Mouse (Mus musculus): ENCODE measurements around the gene Dram1.

Gene Dram1

DNA sequence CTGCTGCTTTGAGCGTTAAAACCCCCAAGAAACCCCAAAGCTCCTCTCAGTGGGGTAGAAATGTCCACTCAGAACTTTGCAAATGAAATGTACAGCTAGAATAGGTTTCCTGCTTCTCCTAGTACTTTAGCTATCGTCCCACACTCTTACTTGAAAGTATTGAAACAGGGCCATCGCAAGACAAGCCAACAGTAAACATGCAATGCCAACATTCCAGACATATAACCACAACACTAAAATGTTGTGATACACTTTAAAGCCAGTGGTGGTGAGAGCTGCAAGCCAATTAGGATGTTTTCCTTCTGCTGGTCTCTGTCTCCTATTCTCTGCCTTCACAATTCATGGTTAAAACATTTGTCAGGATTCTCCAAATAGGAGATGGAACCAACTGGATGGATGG is 97.2 kb downstream of the Dram1 start:
- no peak for DNase-seq

GRCm38 (mm10) chr10:88274045-88274444 is 104.8 kb downstream of the Dram1 start:
- no peak for DNase-seq
